Mouse (Mus musculus) ZHBTc4 (cell line): ENCODE data around the gene Aunip.

Experiments
- DNase-seq: peaks from one replicate; pipeline ENCODE4 v3.0.0-alpha.2; 2011; ENCODE audit warnings: low read depth, low spot score

Gene Aunip

DNA sequence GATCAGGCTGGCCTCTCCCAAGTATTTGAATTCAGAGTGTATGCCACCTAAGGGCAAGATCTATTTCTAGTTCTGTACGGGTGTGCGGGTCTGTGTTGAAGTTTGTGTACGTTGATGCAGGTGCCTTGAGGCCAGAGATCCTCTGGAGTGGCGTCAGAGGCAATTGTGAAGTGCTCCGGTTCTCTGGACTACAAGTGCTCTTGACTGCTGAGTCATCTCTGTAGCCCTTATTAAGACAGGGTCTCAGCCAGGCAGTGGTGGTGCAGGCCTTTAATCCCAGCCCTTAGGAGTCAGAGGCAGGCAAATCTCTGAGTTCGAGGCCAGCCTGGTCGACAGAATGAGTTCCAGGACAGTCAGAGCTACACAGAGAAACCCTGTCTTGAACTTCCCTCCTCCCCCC is 4.8 kb downstream of the Aunip start:
- DNase-seq = no peak

GRCm38 (mm10) chr4:134516981-134517380 is 6.2 kb downstream of the Aunip start:
- no peak for DNase-seq

DNA sequence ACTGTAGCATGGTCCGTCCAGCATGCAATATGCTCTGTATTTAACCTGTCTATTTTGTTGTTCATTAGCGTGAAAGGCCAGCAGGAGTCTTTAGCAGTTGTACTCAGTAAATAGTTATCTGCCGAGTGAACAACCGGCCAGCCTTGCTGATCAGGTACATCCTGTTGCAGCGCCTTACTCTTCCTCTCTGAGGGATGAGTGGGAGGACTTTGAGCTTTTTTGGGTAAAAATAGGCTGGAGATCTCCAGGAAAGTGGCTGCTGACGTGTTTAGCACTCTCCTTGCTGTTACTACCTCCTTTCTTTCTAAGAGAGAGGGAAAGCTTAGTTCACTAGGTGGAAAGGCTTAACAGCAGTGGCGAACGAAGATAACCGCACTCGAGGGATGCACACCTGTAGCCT is 6.9 kb downstream of the Aunip start:
- DNase-seq = no peak

- no peak for DNase-seq
These were observed 7.7 kb downstream of the Aunip start for GRCm38 (mm10) chr4:134518541-134518940.

DNA sequence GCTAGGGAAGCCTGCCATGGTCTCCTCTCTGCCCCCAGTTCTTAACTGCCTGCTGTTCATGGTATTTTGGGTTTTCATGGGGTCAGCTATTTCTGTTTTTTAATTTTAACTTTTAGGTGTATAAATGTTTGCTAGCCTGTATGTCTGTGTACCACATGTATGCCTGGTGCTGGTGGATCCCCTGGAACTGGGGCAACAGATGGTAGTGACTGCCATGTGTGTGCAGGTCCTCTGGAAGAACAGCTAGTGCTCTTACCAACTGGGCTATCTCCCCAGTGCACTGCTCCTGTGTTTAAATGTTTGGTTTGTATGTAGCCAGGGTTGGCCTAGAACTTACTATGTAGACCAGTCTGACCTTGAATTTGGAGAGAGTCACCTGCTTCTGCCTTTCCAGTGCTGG is 8.5 kb downstream of the Aunip start:
- DNase-seq = no peak

- DNase-seq = no peak
These were observed 12.6 kb downstream of the Aunip start for GRCm38 (mm10) chr4:134523447-134523846.

GRCm38 (mm10) chr4:134525806-134526205 is 15.0 kb downstream of the Aunip start:
- no peak for DNase-seq

DNA sequence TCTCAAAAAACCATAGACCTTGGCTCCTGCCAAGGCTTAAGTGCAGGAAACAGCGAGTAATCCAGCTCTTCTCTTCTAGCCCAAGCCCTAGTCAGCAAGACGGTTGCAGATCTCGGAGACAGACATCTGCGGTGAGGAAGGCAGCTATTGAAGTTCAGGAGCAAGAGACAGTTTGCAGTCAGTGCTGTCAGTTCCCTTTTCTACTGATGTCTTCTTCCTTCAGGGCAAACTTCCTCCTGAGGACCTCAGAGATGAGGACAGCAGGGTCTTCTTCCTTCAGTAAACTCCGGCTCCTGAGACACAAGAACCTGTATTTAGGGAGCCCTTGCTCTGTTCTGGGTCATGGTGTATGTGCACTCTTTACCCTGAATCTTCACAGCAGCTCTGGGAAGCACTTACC is 15.4 kb downstream of the Aunip start:
- no peak for DNase-seq

DNA sequence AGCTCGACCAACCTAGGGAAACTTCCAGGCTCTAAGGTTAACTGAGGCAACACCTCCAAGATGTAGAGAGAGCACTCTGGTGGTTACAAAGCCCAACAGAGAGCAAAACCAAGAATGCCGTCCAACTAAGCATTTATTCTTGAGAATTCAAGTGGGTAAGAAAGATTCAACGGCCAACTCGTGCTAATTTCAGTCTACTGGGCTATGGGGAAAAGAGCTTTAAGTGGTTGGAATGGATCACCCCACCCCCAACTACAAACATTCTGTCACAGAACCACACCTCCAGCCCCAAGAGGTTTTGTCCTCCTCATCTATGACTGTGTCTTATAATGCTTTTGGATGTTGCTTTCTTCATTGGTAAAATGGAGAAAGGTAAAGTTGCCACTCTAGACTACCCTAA is 22.1 kb downstream of the Aunip start:
- DNase-seq = no peak

DNA sequence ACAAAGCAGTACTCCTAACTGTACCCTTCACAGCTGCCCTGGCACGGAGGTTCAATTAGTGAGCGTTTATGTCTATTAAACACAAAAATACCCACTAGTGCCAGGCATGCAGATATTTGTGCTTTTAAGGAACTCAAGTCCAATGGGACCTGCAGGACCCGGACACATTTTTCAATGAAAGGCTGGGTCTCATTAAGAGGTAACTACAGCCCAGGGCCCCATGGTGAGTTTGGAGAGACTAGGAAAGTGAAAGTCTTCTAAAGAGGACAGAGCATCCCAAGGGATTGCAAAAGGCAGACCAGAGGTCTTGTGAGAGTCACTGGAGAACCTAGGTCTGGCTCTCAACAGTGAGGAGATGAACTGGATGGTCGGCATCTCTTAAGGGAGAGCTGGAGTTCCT is 22.6 kb downstream of the Aunip start:
- no peak for DNase-seq

GRCm38 (mm10) chr4:134534124-134534886 is 23.5 kb downstream of the Aunip start:
- peak; percentile 85 for DNase-seq

DNA sequence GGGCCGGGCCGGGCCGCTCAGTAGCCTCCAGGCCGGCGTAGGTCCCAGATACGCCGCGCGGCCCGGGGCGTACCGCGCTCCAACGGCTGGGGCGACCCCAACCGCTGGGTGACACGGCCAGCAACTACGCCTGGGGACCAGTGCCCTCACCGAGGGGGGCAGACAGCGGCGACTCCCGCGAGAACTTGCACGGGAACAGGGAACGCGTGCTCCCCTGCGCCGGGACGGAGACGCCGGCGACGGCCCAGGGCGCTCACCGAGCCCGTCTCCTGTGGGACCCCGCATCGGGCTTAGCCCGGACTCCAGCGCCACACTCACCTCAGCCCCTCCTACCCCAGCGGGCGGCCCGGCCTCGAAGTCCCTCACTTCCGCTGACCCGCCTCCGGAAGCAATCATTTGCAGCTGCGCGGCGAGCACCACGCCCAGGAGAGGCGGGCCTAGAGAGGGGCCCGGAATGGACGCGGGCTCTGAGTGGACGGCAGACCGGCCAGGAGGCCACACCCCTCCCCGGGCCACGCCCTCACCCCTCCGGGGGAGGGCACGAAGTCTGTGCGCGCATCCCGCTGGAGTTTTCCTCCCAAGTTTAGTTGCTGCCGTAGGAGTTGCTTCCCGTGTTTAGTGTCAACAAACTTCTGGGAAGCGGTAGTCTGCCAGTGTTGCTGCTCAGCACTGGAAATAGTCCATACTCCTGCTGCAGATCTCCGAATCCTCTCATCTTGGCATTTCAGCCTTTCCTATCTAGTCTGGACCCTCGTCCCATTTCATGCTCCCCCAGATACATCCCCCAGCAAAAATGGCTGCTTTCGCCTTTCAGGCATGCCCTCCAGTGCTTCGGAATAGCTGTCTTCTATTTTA is 24.4 kb downstream of the Aunip start, which contains the start of gene Mtfr1l:
TSS of gene Mtfr1l (minus strand) at position 456 of the 855 bp plus-strand sequence.
- peak; percentile 99 for DNase-seq

- DNase-seq = no peak
These were observed 25.0 kb downstream of the Aunip start for GRCm38 (mm10) chr4:134535787-134536151.

DNA sequence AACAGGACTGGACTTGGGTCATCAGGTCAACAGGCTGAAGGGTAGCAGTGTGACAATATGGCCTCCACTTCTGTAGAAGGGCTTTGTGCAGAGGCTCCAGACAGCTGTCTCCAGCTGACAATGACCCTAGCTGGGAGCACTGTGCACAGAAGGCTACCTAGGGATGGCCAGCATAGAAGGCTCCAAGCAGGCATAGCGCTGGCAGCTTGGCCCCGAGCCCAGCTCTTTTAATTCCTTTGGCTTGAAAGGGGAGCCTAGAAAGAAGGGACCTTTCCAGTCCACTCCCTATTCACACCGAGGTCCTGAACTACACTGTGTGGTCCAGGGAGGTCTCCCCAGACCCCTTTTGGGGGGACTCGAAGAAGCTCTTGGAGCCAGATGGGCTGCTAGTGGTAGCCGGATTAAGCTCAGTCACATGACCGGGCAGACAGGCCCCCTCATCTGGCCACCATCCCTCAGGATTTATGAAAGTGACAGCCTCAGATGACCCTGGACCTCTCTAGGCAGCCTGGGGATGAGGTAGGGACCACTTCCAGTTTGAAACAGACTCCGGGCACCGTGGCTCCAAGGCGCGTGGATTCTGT is 28.3 kb downstream of the Aunip start:
- no peak for DNase-seq

DNA sequence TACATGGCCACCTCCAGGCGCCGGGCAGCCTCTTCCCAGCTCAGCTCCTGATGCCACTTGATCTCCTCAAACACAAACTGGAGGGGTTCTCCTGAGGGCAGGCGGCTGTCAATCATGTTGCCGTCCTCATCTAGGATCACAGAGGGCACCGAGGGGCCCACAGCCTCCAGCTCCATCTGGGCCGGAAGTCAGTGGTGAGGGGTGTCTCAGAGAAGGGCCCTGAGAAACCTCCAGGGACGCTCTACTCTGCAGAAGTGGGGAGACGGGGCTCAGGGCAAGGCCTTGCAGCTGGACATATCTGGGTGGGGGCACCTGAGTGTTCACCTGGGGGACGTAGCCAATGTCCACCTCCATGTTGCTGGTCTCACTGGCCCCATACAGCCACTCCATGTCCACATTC is 31.9 kb downstream of the Aunip start:
- no peak for DNase-seq

GRCm38 (mm10) chr4:134543261-134543660 is 32.5 kb downstream of the Aunip start:
- peak; percentile 88 for DNase-seq

DNA sequence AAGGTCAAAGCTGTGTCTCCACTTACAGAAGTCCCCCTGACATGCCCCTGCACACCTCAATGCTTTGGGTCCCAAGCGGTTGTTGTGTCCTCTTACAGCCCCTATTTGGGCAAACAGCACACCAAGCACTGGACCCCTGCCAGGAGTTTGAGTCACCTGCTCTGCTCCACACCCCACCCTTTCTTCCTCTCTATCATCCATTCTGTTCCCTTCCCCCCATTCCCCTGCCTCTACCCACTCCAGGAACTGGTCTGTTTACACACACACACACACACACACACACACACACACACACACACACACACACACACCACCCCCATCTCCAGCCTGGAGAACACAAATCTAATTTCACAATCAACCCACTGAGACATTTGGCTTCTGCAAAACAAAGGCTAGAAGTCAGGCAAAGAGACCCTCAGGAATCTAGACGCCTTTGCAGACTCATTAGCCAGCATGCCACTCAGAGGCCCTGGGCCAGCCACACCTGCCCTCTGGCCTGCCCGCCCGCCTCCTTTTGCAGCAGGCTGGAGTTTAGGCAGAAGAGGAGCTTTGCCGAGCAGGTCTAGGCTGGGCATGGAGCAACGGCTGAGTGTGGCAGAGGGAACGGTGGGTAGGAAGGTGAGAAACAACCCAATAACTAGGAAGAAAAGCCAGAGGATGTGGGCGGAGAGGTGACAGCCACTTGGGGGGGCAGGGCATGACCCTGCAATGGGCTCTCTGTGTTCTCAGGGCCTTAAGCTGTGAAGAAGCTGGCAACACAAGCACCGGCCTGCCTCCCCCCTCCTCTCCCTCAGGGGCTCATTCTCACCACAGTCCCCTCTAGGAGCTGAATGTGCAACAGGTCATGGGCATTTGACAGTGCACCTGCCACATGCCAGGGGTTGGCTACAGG is 36.3 kb downstream of the Aunip start:
- no peak for DNase-seq

GRCm38 (mm10) chr4:134548169-134548938 is 37.6 kb downstream of the Aunip start:
- no peak for DNase-seq

DNA sequence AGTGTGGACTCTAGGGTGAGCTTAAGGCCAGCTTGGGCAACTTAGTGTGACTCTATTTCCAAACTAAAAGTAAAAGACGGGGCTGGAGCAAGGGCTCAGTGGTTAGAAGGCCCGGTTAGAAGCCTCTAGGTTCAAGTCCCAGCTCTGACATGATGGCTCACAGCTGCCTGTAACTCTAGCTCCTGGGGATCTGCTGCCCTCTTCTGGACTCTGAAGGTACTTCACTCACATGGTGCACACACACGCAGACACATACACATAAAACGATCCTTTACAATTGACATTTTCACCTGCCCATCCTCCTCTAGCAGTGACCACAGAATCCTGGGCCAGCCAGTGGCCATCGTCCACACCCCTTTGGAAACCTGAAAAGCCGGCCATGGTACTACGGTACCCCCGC is 39.1 kb downstream of the Aunip start:
- DNase-seq = peak; percentile 80

- no peak for DNase-seq
These were observed 40.9 kb downstream of the Aunip start, which contains the start of gene Selenon for GRCm38 (mm10) chr4:134551494-134552316. TSS of gene Selenon (minus strand) at chr4:134552166.
